Mouse (Mus musculus) neural tube, embryonic 12.5 days (tissue): Measurements from ENCODE around the gene Snd1. TPM values are rescaled to one million over a fixed set of nuclear protein-coding genes. Genes with fewer than 3 reads are reported as not detected.

Experiments
- ATAC-seq: fragments of 200-750 bp; cut with Nextera tagmentation; 2 replicates; pipeline ENCODE4 v1.8.0; 2017; ENCODE audit warnings: low read depth, mild to moderate bottlenecking, moderate TSS enrichment, moderate library complexity; ENCODE audit not compliant: low FRiP score
- H3K27ac ChIP-seq: fragments of 300-500 bp; sonication (generic); 2 replicates; pipeline ENCODE4 v1.5.1; 2016
- H3K27me3 ChIP-seq: fragments of 300-500 bp; sonication (generic); replicated peaks from 2 replicates; pipeline ENCODE4 v1.6.1; 2016; ENCODE audit warnings: mild to moderate bottlenecking
- H3K36me3 ChIP-seq: fragments of 300-500 bp; sonication (generic); 2 replicates; pipeline ENCODE4 v1.6.1; 2016; ENCODE audit warnings: mild to moderate bottlenecking
- H3K4me1 ChIP-seq: fragments of 300-500 bp; sonication (generic); 2 replicates; pipeline ENCODE4 v1.6.1; 2016
- H3K4me2 ChIP-seq: fragments of 300-500 bp; sonication (generic); replicated peaks from 2 replicates; pipeline ENCODE4 v1.6.1; 2016; ENCODE audit warnings: mild to moderate bottlenecking
- H3K4me3 ChIP-seq: fragments of 300-500 bp; sonication (generic); 2 replicates; pipeline ENCODE4 v1.5.1; 2016
- H3K9ac ChIP-seq: fragments of 300-500 bp; sonication (generic); 2 replicates; pipeline ENCODE4 v1.6.1; 2016; ENCODE audit warnings: mild to moderate bottlenecking
- H3K9me3 ChIP-seq: fragments of 300-500 bp; sonication (generic); 2 replicates; pipeline ENCODE4 v1.6.1; 2016; ENCODE audit warnings: mild to moderate bottlenecking
- WGBS: fragments of 180-500 bp; shearing (Covaris S2); methylation state at CpG from one replicate; pipeline ENCODE4 v1.1.7; 2016; 5-methylcytosine and 5-hydroxymethylcytosine counted together
- polyA plus RNA-seq: library from polyadenylated mRNA; unstranded; fragments of >200 nt; fragmentation: Nextera tagmentation; extraction: Ambion mirVana; gene quantifications from 2 replicates; pipeline ENCODE4 v1.2.1, GENCODE M21; 2016

Gene Snd1
- polyA plus RNA-seq, 1 experiment from 2014 or later, result 101 TPM

DNA sequence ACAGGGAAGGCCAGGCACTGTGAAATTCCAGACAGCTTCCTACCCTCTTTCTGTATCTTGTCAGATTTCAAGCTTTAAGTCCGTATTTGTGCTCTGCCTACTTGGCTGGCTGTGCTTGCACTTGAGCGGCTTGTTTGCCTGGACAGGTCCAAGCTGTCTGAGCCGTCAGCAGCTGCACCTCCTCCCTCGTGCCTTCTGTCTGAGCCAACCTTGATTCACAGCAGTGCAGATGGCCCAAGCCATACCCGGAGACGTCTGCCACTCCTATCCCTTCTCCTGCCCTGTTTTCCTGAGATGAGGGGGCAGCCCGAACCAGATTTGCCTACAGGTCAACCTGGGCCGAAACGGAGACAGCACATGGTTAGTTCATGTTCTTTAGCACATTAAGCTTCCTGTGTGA, 342.1 kb downstream of the Snd1 start:
- H3K36me3 ChIP-seq, result peaks cover 46% of the 10 kb centered on the region
- WGBS, result 75% methylated on average over 9 of the region's 9 CpGs
- H3K9ac ChIP-seq, result 0 out of 2 replicates have a peak overlapping the region, but pooled peaks have one; percentile 9
- H3K27ac ChIP-seq, result no peak overlapping the region
- H3K4me3 ChIP-seq, result no peak overlapping the region
- peaks cover 23% of the 10 kb centered on the region for H3K4me1 ChIP-seq
- H3K27me3 ChIP-seq, result no peaks in the 10 kb centered on the region
- no peaks in the 10 kb centered on the region for H3K9me3 ChIP-seq
- no peak for ATAC-seq
- no peak overlapping the region for H3K4me2 ChIP-seq

DNA sequence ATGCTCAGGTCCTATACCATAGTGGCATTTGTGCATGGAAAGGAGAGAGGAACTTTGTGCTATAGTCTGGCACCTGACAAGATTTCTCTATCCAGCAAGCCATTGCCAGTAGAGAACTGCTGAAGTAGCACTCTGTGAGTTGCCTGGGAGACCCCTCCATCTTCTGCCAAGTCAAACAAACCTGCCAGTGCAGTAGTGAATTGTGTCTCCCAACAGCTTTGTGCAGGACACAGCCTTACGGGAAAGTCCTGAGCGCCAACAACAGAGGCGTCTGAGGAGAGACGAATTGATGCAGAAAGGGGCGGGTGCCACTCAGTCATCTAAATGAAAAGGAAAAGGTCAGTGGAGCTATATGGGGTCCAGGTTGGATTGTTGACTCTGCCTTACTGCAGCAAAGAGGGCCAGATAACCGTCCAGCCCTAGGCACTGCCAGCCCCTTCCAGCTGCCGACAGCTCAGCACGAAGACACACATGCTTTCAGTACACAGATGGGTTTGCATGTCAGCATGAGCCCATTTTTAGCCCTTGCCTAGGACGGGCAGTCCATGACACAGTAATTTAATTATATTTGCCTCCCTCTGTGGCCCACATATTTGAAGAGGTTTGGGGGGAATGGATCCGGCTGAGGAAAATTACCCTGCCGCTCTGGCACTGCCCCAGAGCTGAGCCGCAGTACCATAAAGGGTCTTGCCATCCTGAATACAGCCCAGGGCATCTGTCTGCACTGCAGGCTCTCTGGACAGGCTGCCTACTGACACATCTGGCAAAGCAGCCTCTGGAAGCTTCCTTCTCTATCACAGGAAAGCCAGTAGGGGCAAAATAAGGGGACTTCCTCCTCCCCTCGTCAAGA, 344.8 kb downstream of the Snd1 start:
- peaks cover 50% of the 10 kb centered on the region for H3K36me3 ChIP-seq
- H3K4me1 ChIP-seq, result peaks cover 15% of the 10 kb centered on the region
- WGBS, result 51% methylated on average over 13 of the region's 13 CpGs
- no peak overlapping the region for H3K9ac ChIP-seq
- no peak overlapping the region for H3K27ac ChIP-seq
- no peak overlapping the region for H3K4me2 ChIP-seq
- H3K27me3 ChIP-seq, result no peaks in the 10 kb centered on the region
- ATAC-seq, result peak; percentile 57
- no peaks in the 10 kb centered on the region for H3K9me3 ChIP-seq
- H3K4me3 ChIP-seq, result no peak overlapping the region

DNA sequence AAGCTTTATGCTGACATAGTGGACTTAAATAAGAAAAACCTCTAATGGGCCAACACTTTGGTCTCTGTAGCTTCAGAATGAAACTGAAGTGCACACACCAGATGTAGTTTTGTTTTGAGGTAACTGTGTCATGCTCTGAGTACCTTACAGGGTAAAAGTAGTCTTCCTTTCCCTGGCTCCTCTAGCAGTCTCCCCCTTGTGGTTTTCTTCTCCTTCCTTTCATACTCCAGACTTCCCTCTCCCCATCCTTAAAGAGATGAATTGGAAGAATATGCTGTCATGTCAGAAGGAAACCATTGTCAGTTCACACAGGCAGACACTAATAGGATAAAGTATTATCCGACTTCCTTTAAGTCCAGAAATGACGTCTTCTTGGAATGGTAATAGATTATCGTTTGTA, 347.4 kb downstream of the Snd1 start:
- Histone ChIP-seq H3K4me1 (peaks cover 37% of the 10 kb centered on the region), H3K36me3 (peaks cover 30% of the 10 kb centered on the region), H3K27ac (no peak overlapping the region), H3K9ac (no peak overlapping the region), H3K9me3 (no peaks in the 10 kb centered on the region), H3K27me3 (no peaks in the 10 kb centered on the region), H3K4me3 (no peak overlapping the region), H3K4me2 (no peak overlapping the region)
- WGBS, result 85% methylated on average over 3 of the region's 3 CpGs
- no peak for ATAC-seq

DNA sequence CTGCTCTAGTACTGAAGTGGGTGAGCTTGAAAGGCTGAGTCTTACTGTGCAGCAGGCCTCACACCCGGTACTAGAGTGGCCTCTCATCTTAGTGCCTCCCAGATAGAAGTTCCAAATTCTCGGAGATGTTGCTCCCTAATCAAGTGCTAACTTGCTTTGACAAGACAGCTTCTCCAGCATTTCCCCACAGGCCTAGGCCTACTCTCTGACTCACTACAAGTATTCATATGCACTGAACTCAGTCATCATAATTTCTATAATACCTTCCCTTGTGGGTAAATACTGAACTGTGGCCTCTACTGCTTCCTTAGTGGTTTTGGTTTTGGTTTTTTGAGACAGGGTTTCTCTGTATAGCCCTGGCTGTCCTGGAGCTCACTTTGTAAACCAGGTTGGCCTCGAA, 348.4 kb downstream of the Snd1 start:
- Histone ChIP-seq H3K27me3 (no peaks in the 10 kb centered on the region), H3K27ac (no peak overlapping the region), H3K36me3 (peaks cover 20% of the 10 kb centered on the region; the same call in 1 of the 2 replicates), H3K9me3 (no peaks in the 10 kb centered on the region), H3K9ac (no peak overlapping the region), H3K4me2 (no peak overlapping the region), H3K4me1 (peaks cover 47% of the 10 kb centered on the region), H3K4me3 (no peak overlapping the region)
- ATAC-seq, result no peak
- 95% methylated on average over 3 of the region's 3 CpGs for WGBS

DNA sequence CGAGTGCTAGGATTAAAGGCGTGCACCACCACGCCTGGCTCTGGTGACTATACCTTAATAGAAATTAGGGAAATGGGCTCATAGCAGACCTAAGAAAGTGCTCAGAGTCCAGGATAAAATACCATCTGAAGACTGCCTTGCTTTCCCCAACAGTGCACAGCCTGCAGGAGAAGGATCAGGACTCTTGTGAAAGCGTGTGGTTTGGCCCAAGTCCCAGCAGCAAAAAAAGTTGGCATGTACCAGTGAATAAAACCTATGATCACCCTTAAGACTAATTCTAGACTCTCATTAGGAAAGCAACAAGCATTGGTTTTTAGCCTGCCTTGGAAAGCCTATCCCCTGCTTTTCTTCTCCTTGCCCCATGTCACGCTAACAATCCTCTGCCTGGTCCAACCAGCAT, 348.9 kb downstream of the Snd1 start:
- Histone ChIP-seq H3K9ac (no peak overlapping the region), H3K4me1 (peaks cover 51% of the 10 kb centered on the region), H3K27ac (no peak overlapping the region), H3K4me2 (no peak overlapping the region), H3K36me3 (peaks cover 16% of the 10 kb centered on the region; the same call in 1 of the 2 replicates), H3K4me3 (no peak overlapping the region), H3K9me3 (no peaks in the 10 kb centered on the region), H3K27me3 (no peaks in the 10 kb centered on the region)
- 99% methylated on average over 5 of the region's 5 CpGs for WGBS
- ATAC-seq, result no peak

DNA sequence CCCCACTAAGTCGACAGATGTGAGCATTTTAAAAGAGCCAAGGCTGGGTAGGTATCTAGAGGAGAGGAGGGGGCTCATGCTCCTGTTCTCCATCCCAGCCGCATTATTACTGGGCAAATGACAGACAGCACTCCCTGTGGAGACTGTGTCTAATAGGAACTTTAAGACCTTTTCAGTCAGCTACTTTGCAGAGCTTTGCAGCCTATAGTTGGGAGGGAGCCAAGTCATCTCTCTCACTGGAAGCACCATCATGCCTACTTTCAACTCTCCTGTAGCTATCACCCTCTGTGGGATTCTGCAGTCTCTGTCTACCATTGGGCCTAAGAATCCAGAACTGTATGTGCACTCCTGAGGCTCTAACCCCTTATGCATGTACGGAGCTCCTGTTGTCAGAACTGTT, 351.0 kb downstream of the Snd1 start:
- Histone ChIP-seq H3K27me3 (peaks cover 9% of the 10 kb centered on the region; the same call in 1 of the 2 replicates), H3K9ac (no peak overlapping the region), H3K9me3 (no peaks in the 10 kb centered on the region), H3K4me1 (peaks cover 53% of the 10 kb centered on the region), H3K4me3 (no peak overlapping the region), H3K4me2 (peak overlapping the region; percentile 97), H3K27ac (no peak overlapping the region), H3K36me3 (peaks cover 5% of the 10 kb centered on the region; the same call in 1 of the 2 replicates)
- 56% methylated on average over 3 of the region's 3 CpGs for WGBS
- ATAC-seq, result peak; percentile 27; the same call in 1 of the 2 replicates

DNA sequence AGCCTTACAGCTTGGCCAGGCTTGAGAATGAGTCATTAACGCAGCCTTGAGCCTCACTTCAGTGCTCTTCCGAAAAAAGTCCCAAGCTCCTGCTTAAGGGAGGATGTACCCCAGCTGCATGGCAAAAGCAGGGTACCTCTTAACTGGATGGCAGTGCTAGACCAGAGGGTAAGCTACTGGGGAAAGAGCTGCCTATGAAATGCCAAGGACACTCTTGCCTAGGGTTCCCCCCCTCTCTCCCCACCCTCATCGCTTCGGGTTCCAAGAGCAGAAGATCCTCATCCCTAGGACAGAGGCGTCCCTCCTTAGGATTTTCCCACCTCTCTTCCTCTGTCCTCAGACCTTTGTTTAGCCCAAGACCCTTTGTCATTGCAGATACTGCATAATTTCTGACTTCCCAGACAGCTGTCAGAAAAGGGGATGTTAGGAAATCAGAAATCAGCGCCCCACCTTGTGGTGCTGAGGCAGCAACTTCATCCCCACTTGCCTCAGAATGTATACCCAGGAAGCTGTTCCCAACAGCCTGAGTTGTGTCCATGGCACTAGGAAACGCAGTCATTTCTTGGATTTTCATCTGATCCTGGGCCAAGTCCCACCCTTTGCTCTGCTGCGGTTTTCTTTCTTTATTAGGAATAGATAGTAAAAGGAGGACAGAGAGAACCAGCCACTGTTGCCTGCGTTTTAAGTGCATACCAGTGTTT, 351.9 kb downstream of the Snd1 start:
- H3K36me3 ChIP-seq, result peaks cover 5% of the 10 kb centered on the region; the same call in 1 of the 2 replicates
- peak overlapping the region; percentile 97 for H3K4me2 ChIP-seq
- no peak overlapping the region for H3K27ac ChIP-seq
- no peaks in the 10 kb centered on the region for H3K9me3 ChIP-seq
- peaks cover 58% of the 10 kb centered on the region for H3K4me1 ChIP-seq
- peaks cover 9% of the 10 kb centered on the region; the same call in 1 of the 2 replicates for H3K27me3 ChIP-seq
- no peak for ATAC-seq
- H3K4me3 ChIP-seq, result peak overlapping the region; percentile 36
- H3K9ac ChIP-seq, result peak overlapping the region; percentile 45
- WGBS, result 60% methylated on average over 9 of the region's 9 CpGs

DNA sequence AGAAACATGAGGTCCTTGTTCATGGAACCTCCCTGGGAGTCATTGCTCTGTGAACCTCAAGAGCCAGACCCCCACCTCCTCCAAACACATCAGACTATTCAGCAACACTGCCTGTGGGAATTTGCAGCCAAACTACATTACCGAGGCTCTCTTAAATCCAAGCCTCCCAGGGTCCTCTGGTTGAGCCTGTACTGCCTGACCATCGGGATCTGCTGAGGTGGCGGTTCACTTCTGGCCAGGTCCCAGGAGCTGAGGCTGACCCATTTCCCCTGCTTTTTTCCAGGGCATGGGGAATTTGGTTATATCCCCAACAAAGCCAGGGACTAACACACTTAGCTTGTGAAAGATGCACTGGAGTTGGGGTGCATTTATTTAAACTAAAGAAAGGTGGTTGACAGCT, 352.6 kb downstream of the Snd1 start:
- peak overlapping the region; percentile 42; the same call in 1 of the 2 replicates for H3K9ac ChIP-seq
- H3K27ac ChIP-seq, result no peak overlapping the region
- H3K4me1 ChIP-seq, result peaks cover 58% of the 10 kb centered on the region
- WGBS, result 14% methylated on average over 3 of the region's 3 CpGs
- peak overlapping the region; percentile 36 for H3K4me3 ChIP-seq
- H3K27me3 ChIP-seq, result peaks cover 9% of the 10 kb centered on the region; the same call in 1 of the 2 replicates
- ATAC-seq, result no peak
- H3K36me3 ChIP-seq, result peaks cover 5% of the 10 kb centered on the region; the same call in 1 of the 2 replicates
- no peaks in the 10 kb centered on the region for H3K9me3 ChIP-seq
- peak overlapping the region; percentile 97 for H3K4me2 ChIP-seq

DNA sequence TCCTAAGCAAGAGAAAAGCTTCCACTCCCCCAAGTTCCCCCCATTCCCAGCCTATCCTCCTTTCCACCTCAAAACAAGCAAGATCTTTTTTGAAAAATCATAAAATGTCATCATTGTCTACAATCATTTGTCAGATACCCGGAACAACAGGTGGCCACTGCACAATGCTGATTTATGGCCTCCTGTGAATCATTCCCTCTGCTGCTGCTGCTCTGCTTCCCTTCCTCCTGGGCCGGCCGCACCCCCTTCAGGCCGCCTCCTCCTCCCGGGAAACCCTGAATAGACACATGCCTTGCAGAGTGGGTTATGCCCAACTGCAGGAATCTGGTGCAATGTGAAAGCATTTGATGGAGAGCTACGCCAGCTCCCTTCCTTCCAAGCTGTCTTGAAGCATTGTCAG, 353.7 kb downstream of the Snd1 start:
- 5% methylated on average over 6 of the region's 6 CpGs for WGBS
- H3K4me3 ChIP-seq, result peak overlapping the region; percentile 36
- peaks cover 63% of the 10 kb centered on the region for H3K4me1 ChIP-seq
- ATAC-seq, result no peak
- peaks cover 9% of the 10 kb centered on the region; the same call in 1 of the 2 replicates for H3K27me3 ChIP-seq
- peak overlapping the region; percentile 33; the same call in 1 of the 2 replicates for H3K9ac ChIP-seq
- H3K4me2 ChIP-seq, result peak overlapping the region; percentile 97
- H3K27ac ChIP-seq, result no peak overlapping the region
- 0 out of 2 replicates have a peak, but pooled peaks cover 2% of the 10 kb centered on the region for H3K36me3 ChIP-seq
- H3K9me3 ChIP-seq, result no peaks in the 10 kb centered on the region

DNA sequence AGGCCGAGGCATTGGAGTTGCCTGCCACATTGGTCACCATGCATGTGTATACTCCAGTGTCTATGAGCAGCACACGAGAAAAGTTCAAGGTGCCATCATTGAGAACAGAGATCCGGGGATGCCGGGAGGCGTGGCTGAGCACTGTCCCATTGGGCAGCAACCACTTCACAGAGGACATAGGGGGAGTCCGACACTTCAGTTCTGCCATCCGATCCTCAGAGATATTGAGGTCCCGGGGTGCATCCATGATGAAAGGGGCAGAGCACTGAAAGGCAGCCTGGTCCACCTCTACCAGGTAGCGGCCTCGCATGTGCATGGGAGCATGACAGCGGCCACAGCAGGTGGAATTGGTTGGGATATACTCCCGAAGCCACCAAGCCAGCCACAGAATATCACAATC, 355.4 kb downstream of the Snd1 start:
- Histone ChIP-seq H3K9me3 (no peaks in the 10 kb centered on the region), H3K4me3 (peak overlapping the region; percentile 88)
- no peak for ATAC-seq

DNA sequence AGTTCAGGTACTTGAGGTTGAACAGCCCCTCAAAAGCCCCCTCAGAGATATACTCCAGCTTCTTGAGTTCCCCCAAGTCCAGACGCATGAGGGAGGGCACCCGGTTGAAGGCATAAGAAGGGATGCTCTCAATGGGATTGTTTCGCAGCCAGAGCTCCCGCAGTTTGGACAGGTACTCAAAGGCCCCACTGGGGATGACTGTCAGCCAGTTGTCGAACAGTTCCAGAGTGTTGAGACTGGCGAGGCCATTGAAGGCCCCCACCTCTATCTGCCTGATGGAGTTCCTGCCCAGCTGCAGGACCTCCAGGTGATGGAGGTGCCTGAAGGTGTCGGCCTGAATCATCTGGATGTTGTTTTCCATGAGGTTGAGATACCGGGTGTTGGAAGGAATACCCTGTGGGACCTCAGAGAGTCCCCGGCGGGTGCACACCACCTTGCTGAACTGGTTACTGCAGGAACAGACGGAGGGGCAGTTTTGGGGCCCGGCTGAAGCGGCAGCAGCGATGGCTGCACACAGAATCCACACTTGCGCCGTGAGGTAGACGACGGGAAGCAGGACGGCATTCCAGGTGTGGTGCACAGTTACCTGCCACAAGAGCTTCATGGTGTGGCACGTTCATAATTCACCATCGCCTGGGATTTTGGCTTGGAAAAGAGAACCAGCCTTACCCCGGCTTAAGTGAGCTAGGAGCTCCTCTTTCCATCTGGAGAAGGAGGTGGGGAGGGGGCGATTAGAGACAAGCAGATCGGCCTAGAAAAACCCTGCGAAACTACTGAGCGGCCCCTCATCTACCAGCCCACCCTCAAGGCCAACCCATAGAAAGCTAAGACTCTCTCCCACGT, 356.3 kb downstream of the Snd1 start, which contains the start of gene Lrrc4:
Gene Lrrc4 (minus strand): TSS at position 737 of the 843 bp plus-strand sequence.
- Histone ChIP-seq H3K9me3 (no peaks in the 10 kb centered on the region), H3K27me3 (peaks cover 9% of the 10 kb centered on the region; the same call in 1 of the 2 replicates), H3K27ac (peak within 1 kb of the TSS; percentile 89), H3K36me3 (no peaks in the 10 kb centered on the region), H3K4me3 (peak within 1 kb of the TSS; percentile 88), H3K4me1 (peaks cover 59% of the 10 kb centered on the region), H3K9ac (peak within 1 kb of the TSS; percentile 96), H3K4me2 (peak within 1 kb of the TSS; percentile 97)
- 18% methylated on average over 27 of the region's 27 CpGs for WGBS
- no peak for ATAC-seq

More for the DNA sequence above, 355.4 kb downstream of the Snd1 start:
- WGBS, result 83% methylated on average over 12 of the region's 12 CpGs
- Histone ChIP-seq H3K4me1 (peaks cover 68% of the 10 kb centered on the region), H3K27ac (no peak overlapping the region), H3K27me3 (peaks cover 9% of the 10 kb centered on the region; the same call in 1 of the 2 replicates), H3K9ac (no peak overlapping the region), H3K4me2 (peak overlapping the region; percentile 97), H3K36me3 (no peaks in the 10 kb centered on the region)
